Mouse (Mus musculus): ENCODE results near the gene Rbx1. TPM values are rescaled to one million over a fixed set of nuclear protein-coding genes. Genes with fewer than 3 reads are reported as not detected.
A peak's percentile ranks its signal among the peaks of the same experiment; 100 is the strongest.

Rbx1 gene
- polyA plus RNA-seq, 1 experiment from 2014 or later: 241 TPM

DNA sequence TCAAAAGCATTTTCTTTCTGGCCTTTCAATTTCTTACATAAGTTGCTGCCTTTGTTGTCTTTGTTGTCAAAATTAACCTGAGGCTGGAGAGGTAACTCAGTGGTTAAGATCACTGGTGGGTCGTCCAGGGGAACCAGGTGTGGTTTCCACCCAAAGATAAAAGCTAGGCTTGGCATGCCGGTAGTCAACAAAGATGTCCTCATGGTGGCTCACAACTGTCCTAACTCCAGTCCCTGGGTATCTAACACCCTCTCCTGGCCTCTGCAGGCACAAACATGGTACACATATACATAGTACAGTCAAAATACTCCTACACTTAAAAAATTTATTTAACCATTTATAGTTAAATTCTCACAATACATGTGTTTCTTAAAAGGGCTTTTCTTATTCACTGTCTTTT, 38.1 kb upstream of the Rbx1 start:
- H3K36me3 ChIP-seq (replicated peaks; ENCODE audit: insufficient read depth, low read length): peaks cover 23% of the 10 kb centered on the region
- WGBS (ENCODE audit: insufficient replicate concordance): 63% methylated on average over 2 of the region's 2 CpGs

GRCm38 (mm10) chr15:81431195-81431594, 34.9 kb upstream of the Rbx1 start:
- no peak for TF ChIP-seq CTCF (IDR thresholded peaks at IDR 0.05; ENCODE audit: low read depth)
- no peak for TF ChIP-seq EP300 (IDR thresholded peaks at IDR 0.05; ENCODE audit: low read depth)
- no peak overlapping the region for H3K9ac ChIP-seq (replicated peaks)
- WGBS (ENCODE audit: insufficient replicate concordance): 88% methylated on average over 1 of the region's 1 CpGs
- no peak overlapping the region for H3K4me3 ChIP-seq (ENCODE audit: low read depth, low read length)
- no peak overlapping the region for H3K27ac ChIP-seq (ENCODE audit: low read depth)
- no peak for ATAC-seq
- H3K27me3 ChIP-seq (ENCODE audit: insufficient read depth, low read length): no peaks in the 10 kb centered on the region
- DNase-seq: no peak
- H3K4me2 ChIP-seq (ENCODE audit: low read depth, low read length): no peak overlapping the region
- peaks cover 26% of the 10 kb centered on the region for H3K36me3 ChIP-seq (replicated peaks; ENCODE audit: insufficient read depth, low read length)
- no peaks in the 10 kb centered on the region for H3K4me1 ChIP-seq (ENCODE audit: insufficient read depth)
- no peaks in the 10 kb centered on the region for H3K9me3 ChIP-seq (ENCODE audit: low read length)

More for the DNA sequence above, 38.1 kb upstream of the Rbx1 start:
- TF ChIP-seq EP300 (IDR thresholded peaks at IDR 0.05; ENCODE audit: low read depth) (no peak), CTCF (IDR thresholded peaks at IDR 0.05; ENCODE audit: low read depth) (peak; percentile 34)
- ATAC-seq: no peak
- Histone ChIP-seq H3K27ac (ENCODE audit: low read depth) (no peak overlapping the region), H3K27me3 (ENCODE audit: insufficient read depth, low read length) (no peaks in the 10 kb centered on the region), H3K4me1 (ENCODE audit: insufficient read depth) (no peaks in the 10 kb centered on the region), H3K4me3 (ENCODE audit: low read depth, low read length) (no peak overlapping the region), H3K4me2 (ENCODE audit: low read depth, low read length) (no peak overlapping the region), H3K9ac (replicated peaks) (no peak overlapping the region), H3K9me3 (ENCODE audit: low read length) (no peaks in the 10 kb centered on the region)
- no peak for DNase-seq

DNA sequence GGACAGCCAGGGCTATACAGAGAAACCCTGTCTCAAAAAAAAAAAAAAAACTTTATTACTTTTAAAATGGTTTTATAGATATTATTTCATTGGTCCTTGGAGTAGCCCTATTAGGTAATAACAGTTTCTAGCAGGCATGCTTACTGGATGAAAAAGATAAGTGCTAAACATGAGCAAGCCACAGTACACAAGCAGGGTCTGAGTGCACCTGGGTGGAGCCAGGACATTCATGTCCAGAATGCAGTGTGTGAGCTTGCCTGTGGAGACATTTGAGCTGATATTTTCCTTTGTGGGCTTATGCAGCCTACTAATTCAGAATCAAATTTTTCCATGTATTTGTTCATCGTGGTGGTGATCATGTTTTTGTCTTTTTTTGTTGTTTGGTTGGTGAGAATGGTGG, 27.8 kb upstream of the Rbx1 start:
- no peaks in the 10 kb centered on the region for H3K4me1 ChIP-seq (ENCODE audit: insufficient read depth)
- no peak overlapping the region for H3K4me3 ChIP-seq (ENCODE audit: low read depth, low read length)
- H3K9me3 ChIP-seq (ENCODE audit: low read length): no peaks in the 10 kb centered on the region
- ATAC-seq (no peak), DNase-seq (no peak)
- no peak overlapping the region for H3K27ac ChIP-seq (ENCODE audit: low read depth)
- H3K27me3 ChIP-seq (ENCODE audit: insufficient read depth, low read length): no peaks in the 10 kb centered on the region
- peaks cover 28% of the 10 kb centered on the region for H3K36me3 ChIP-seq (replicated peaks; ENCODE audit: insufficient read depth, low read length)
- 91% methylated on average over 1 of the region's 1 CpGs for WGBS (ENCODE audit: insufficient replicate concordance)
- TF ChIP-seq EP300 (IDR thresholded peaks at IDR 0.05; ENCODE audit: low read depth) (no peak), CTCF (IDR thresholded peaks at IDR 0.05; ENCODE audit: low read depth) (no peak)
- H3K4me2 ChIP-seq (ENCODE audit: low read depth, low read length): no peak overlapping the region
- H3K9ac ChIP-seq (replicated peaks): no peak overlapping the region

DNA sequence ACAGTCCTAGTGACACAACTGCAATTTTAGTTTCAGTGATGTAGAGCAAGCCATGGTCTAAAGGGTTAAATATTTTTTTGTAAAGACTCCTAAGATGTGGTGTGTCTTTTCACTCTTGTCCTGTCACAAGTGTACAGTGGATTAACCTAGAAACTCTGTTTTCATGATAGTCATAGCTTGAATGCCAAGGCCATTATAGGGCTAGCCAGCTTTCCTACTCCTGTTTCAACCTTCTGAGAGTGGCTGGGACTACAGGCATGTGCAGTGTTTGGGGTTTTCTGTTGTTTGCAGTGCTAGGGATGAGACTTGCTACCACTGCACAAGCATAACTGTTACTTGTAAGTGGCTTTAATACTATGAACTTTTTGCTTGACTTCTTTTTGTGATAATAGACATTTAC, 26.9 kb upstream of the Rbx1 start:
- peaks cover 28% of the 10 kb centered on the region for H3K36me3 ChIP-seq (replicated peaks; ENCODE audit: insufficient read depth, low read length)
- no peaks in the 10 kb centered on the region for H3K4me1 ChIP-seq (ENCODE audit: insufficient read depth)
- H3K9me3 ChIP-seq (ENCODE audit: low read length): no peaks in the 10 kb centered on the region
- no peak overlapping the region for H3K4me2 ChIP-seq (ENCODE audit: low read depth, low read length)
- DNase-seq (no peak), ATAC-seq (no peak)
- H3K9ac ChIP-seq (replicated peaks): no peak overlapping the region
- no peaks in the 10 kb centered on the region for H3K27me3 ChIP-seq (ENCODE audit: insufficient read depth, low read length)
- H3K4me3 ChIP-seq (ENCODE audit: low read depth, low read length): no peak overlapping the region
- no peak overlapping the region for H3K27ac ChIP-seq (ENCODE audit: low read depth)
- no peak for TF ChIP-seq CTCF (IDR thresholded peaks at IDR 0.05; ENCODE audit: low read depth)
- no peak for TF ChIP-seq EP300 (IDR thresholded peaks at IDR 0.05; ENCODE audit: low read depth)

GRCm38 (mm10) chr15:81448463-81448862, 17.6 kb upstream of the Rbx1 start:
- no peaks in the 10 kb centered on the region for H3K9me3 ChIP-seq (ENCODE audit: low read length)
- no peak overlapping the region for H3K9ac ChIP-seq (replicated peaks)
- 55% methylated on average over 3 of the region's 3 CpGs for WGBS (ENCODE audit: insufficient replicate concordance)
- H3K4me2 ChIP-seq (ENCODE audit: low read depth, low read length): no peak overlapping the region
- DNase-seq (peak; percentile 57), ATAC-seq (peak; percentile 47)
- H3K4me1 ChIP-seq (ENCODE audit: insufficient read depth): no peaks in the 10 kb centered on the region
- no peak for TF ChIP-seq EP300 (IDR thresholded peaks at IDR 0.05; ENCODE audit: low read depth)
- peak; percentile 92 for TF ChIP-seq CTCF (IDR thresholded peaks at IDR 0.05; ENCODE audit: low read depth)
- H3K4me3 ChIP-seq (ENCODE audit: low read depth, low read length): no peak overlapping the region
- H3K27ac ChIP-seq (ENCODE audit: low read depth): no peak overlapping the region
- peaks cover 24% of the 10 kb centered on the region for H3K36me3 ChIP-seq (replicated peaks; ENCODE audit: insufficient read depth, low read length)
- no peaks in the 10 kb centered on the region for H3K27me3 ChIP-seq (ENCODE audit: insufficient read depth, low read length)

GRCm38 (mm10) chr15:81461523-81461922, 4.6 kb upstream of the Rbx1 start:
- H3K27ac ChIP-seq (ENCODE audit: low read depth): no peak overlapping the region
- DNase-seq: no peak
- H3K4me2 ChIP-seq (ENCODE audit: low read depth, low read length): no peak overlapping the region
- H3K4me1 ChIP-seq (ENCODE audit: insufficient read depth): peaks cover 6% of the 10 kb centered on the region
- H3K9ac ChIP-seq (replicated peaks): no peak overlapping the region
- H3K4me3 ChIP-seq (ENCODE audit: low read depth, low read length): no peak overlapping the region
- 84% methylated on average over 7 of the region's 7 CpGs for WGBS (ENCODE audit: insufficient replicate concordance)
- H3K9me3 ChIP-seq (ENCODE audit: low read length): peaks cover 3% of the 10 kb centered on the region; the same call in 1 of the 2 replicates
- TF ChIP-seq EP300 (IDR thresholded peaks at IDR 0.05; ENCODE audit: low read depth) (no peak), CTCF (IDR thresholded peaks at IDR 0.05; ENCODE audit: low read depth) (peak; percentile 20; the same call in 1 of the 2 replicates)
- H3K27me3 ChIP-seq (ENCODE audit: insufficient read depth, low read length): no peaks in the 10 kb centered on the region
- peaks cover 4% of the 10 kb centered on the region; the same call in 1 of the 2 replicates for H3K36me3 ChIP-seq (replicated peaks; ENCODE audit: insufficient read depth, low read length)
- ATAC-seq: no peak

Data from liver, postnatal 0 days (tissue).